Mouse (Mus musculus): ENCODE results near the gene Knop1.

DNA sequence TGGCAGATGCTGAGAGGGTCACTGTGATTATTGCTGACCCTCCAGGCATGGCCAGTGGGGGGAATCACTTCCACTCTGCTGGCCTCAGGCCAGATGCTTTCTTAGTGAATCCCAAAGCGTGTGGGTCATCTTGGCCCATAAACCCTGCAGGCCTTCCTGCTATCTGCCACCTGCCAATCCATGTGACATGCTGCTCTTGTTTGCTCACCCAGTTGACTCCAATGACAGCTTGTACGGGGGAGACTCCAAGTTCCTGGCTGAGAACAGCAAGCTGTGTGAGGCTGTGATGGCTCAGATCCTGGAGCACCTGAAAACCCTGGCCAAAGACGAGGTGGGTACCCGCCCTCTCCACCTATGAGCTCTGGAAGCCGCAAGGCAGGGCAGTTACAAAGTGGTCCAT, 18.2 kb downstream of the Knop1 start:
- TF ChIP-seq POLR2A (IDR thresholded peaks at IDR 0.05; ENCODE audit: borderline replicate concordance, control insufficient read depth, low read depth, low read length) (no peak), CTCF (IDR thresholded peaks at IDR 0.05; ENCODE audit: control insufficient read depth, insufficient read depth, low read length) (no peak)
